Mouse (Mus musculus): ENCODE results near the gene Dnajb4.

Dnajb4 gene

GRCm38 (mm10) chr3:152171862-152172261 is 38.2 kb downstream of the Dnajb4 start:
- ATAC-seq (ENCODE audit: low TSS enrichment): no peak

- no peak for ATAC-seq (ENCODE audit: low TSS enrichment)
Measured at GRCm38 (mm10) chr3:152171236-152171635, 38.9 kb downstream of the Dnajb4 start.

- ATAC-seq (ENCODE audit: low TSS enrichment): no peak
Measured at GRCm38 (mm10) chr3:152170407-152170806, 39.7 kb downstream of the Dnajb4 start.

GRCm38 (mm10) chr3:152168007-152168406 is 42.1 kb downstream of the Dnajb4 start:
- ATAC-seq (ENCODE audit: low TSS enrichment): no peak

GRCm38 (mm10) chr3:152166699-152167451 is 43.2 kb downstream of the Dnajb4 start:
- peak; percentile 31; the same call in 1 of the 2 replicates for ATAC-seq (ENCODE audit: low TSS enrichment)

- ATAC-seq (ENCODE audit: low TSS enrichment): peak; percentile 39
Measured at GRCm38 (mm10) chr3:152166099-152166423, 44.0 kb downstream of the Dnajb4 start, which contains the start of gene Gipc2. Gene Gipc2, minus strand, starts transcription at chr3:152166230.

- ATAC-seq (ENCODE audit: low TSS enrichment): peak; percentile 72
Measured at GRCm38 (mm10) chr3:152165351-152166098, 44.6 kb downstream of the Dnajb4 start.

- peak; percentile 15 for ATAC-seq (ENCODE audit: low TSS enrichment)
Measured at GRCm38 (mm10) chr3:152165014-152165350, 45.1 kb downstream of the Dnajb4 start.

GRCm38 (mm10) chr3:152163320-152163719 is 46.8 kb downstream of the Dnajb4 start:
- no peak for ATAC-seq (ENCODE audit: low TSS enrichment)

GRCm38 (mm10) chr3:152160607-152161006 is 49.5 kb downstream of the Dnajb4 start:
- no peak for ATAC-seq (ENCODE audit: low TSS enrichment)

- ATAC-seq (ENCODE audit: low TSS enrichment): no peak
Measured at GRCm38 (mm10) chr3:152159321-152159720, 50.8 kb downstream of the Dnajb4 start.

GRCm38 (mm10) chr3:152158344-152159291 is 51.5 kb downstream of the Dnajb4 start:
- ATAC-seq (ENCODE audit: low TSS enrichment): peak; percentile 58

GRCm38 (mm10) chr3:152156816-152157496 is 53.1 kb downstream of the Dnajb4 start:
- no peak for ATAC-seq (ENCODE audit: low TSS enrichment)

GRCm38 (mm10) chr3:152155296-152155948 is 54.7 kb downstream of the Dnajb4 start:
- peak; percentile 83 for ATAC-seq (ENCODE audit: low TSS enrichment)

GRCm38 (mm10) chr3:152154095-152154494 is 56.0 kb downstream of the Dnajb4 start:
- no peak for ATAC-seq (ENCODE audit: low TSS enrichment)

GRCm38 (mm10) chr3:152153152-152153551 is 57.0 kb downstream of the Dnajb4 start:
- ATAC-seq (ENCODE audit: low TSS enrichment): no peak

GRCm38 (mm10) chr3:152152483-152152804 is 57.7 kb downstream of the Dnajb4 start:
- ATAC-seq (ENCODE audit: low TSS enrichment): no peak

GRCm38 (mm10) chr3:152151725-152152482 is 58.2 kb downstream of the Dnajb4 start:
- peak; percentile 16; the same call in 1 of the 2 replicates for ATAC-seq (ENCODE audit: low TSS enrichment)

GRCm38 (mm10) chr3:152149863-152150262 is 60.2 kb downstream of the Dnajb4 start:
- no peak for ATAC-seq (ENCODE audit: low TSS enrichment)

GRCm38 (mm10) chr3:152149449-152149848 is 60.7 kb downstream of the Dnajb4 start:
- no peak for ATAC-seq (ENCODE audit: low TSS enrichment)

Data from frontal cortex, adult (tissue).